Mouse (Mus musculus): ENCODE measurements around the gene Wdr46.
"Not testable (repeated sequence)": the region's sequence is repeated elsewhere in the genome, so short reads cannot be mapped to it uniquely, and the experiment has no call there.

Gene Wdr46

GRCm38 (mm10) chr17:33980181-33981035 lies 39.9 kb downstream of the Wdr46 start:
- DNase-seq, result no peak

GRCm38 (mm10) chr17:33981192-33981909 lies 40.9 kb downstream of the Wdr46 start:
- DNase-seq, result peak; percentile 91 to 94

- DNase-seq, result peak; percentile 80 to 87
These were observed 41.7 kb downstream of the Wdr46 start for GRCm38 (mm10) chr17:33982136-33982535.

GRCm38 (mm10) chr17:33991788-33992664 lies 51.6 kb downstream of the Wdr46 start:
- peak; percentile 77 to 86 for DNase-seq

GRCm38 (mm10) chr17:33994959-33995358 lies 54.5 kb downstream of the Wdr46 start:
- no peak for DNase-seq

- no peak for DNase-seq
These were observed 55.2 kb downstream of the Wdr46 start for GRCm38 (mm10) chr17:33995651-33996050.

GRCm38 (mm10) chr17:33997025-33997424 lies 56.6 kb downstream of the Wdr46 start:
- DNase-seq, result not testable (repeated sequence)

GRCm38 (mm10) chr17:33998697-33999096 lies 58.2 kb downstream of the Wdr46 start:
- DNase-seq, result not testable (repeated sequence)

Data from cerebellum, postnatal 10 days (tissue).